Mouse (Mus musculus): Measurements from ENCODE around the gene Dhx9. TPM values are rescaled to one million over a fixed set of nuclear protein-coding genes. Genes with fewer than 3 reads are reported as not detected.
A peak's percentile ranks its signal among the peaks of the same experiment; 100 is the strongest.
"Not testable (repeated sequence)": the region's sequence is repeated elsewhere in the genome, so short reads cannot be mapped to it uniquely, and the experiment has no call there.

Dhx9 gene
- polyA plus RNA-seq, 2 experiments, result 9.8 to 52.5 TPM

- 42% methylated on average over 3 of the region's 3 CpGs for WGBS (ENCODE audit: insufficient replicate concordance)
- H3K36me3 ChIP-seq (replicated peaks; ENCODE audit: control insufficient read depth, insufficient read depth, low read depth), result no peaks in the 10 kb centered on the region
- no peaks in the 10 kb centered on the region for H3K27me3 ChIP-seq (ENCODE audit: control insufficient read depth, insufficient read depth, low read length)
- DNase-seq (ENCODE audit: low read depth in 3 of 3, low spot score in 3 of 3) (no peak), ATAC-seq (ENCODE audit: insufficient read depth) (no peak)
- no peaks in the 10 kb centered on the region for H3K4me1 ChIP-seq (replicated peaks; ENCODE audit: control insufficient read depth in 2 of 2, insufficient read depth in 2 of 2, low read length in 1 of 2)
- TF ChIP-seq CTCF (IDR thresholded peaks at IDR 0.05; ENCODE audit: low read depth) (no peak), EP300 (IDR thresholded peaks at IDR 0.05; ENCODE audit: low read depth) (no peak)
- H3K9ac ChIP-seq (replicated peaks), result no peak overlapping the region
- H3K27ac ChIP-seq, result no peak overlapping the region
- no peaks in the 10 kb centered on the region for H3K9me3 ChIP-seq (ENCODE audit: control insufficient read depth, low read length)
- no peak overlapping the region for H3K4me2 ChIP-seq (ENCODE audit: low read depth)
- no peak overlapping the region for H3K4me3 ChIP-seq (ENCODE audit: insufficient read depth in 1 of 2, low read depth in 2 of 2, low read length in 2 of 2)
These were observed 34.7 kb upstream of the Dhx9 start for GRCm38 (mm10) chr1:153522116-153522515.

- Histone ChIP-seq H3K4me3 (ENCODE audit: insufficient read depth in 1 of 2, low read depth in 2 of 2, low read length in 2 of 2) (no peak overlapping the region), H3K9me3 (ENCODE audit: control insufficient read depth, low read length) (no peaks in the 10 kb centered on the region), H3K4me2 (ENCODE audit: low read depth) (no peak overlapping the region), H3K27ac (no peak overlapping the region), H3K27me3 (ENCODE audit: control insufficient read depth, insufficient read depth, low read length) (no peaks in the 10 kb centered on the region), H3K36me3 (replicated peaks; ENCODE audit: control insufficient read depth, insufficient read depth, low read depth) (no peaks in the 10 kb centered on the region), H3K9ac (replicated peaks) (no peak overlapping the region), H3K4me1 (replicated peaks; ENCODE audit: control insufficient read depth in 2 of 2, insufficient read depth in 2 of 2, low read length in 1 of 2) (no peaks in the 10 kb centered on the region)
- no peak for DNase-seq (ENCODE audit: low read depth in 3 of 3, low spot score in 3 of 3)
- no peak for ATAC-seq (ENCODE audit: insufficient read depth)
- no peak for TF ChIP-seq EP300 (IDR thresholded peaks at IDR 0.05; ENCODE audit: low read depth)
- no peak for TF ChIP-seq CTCF (IDR thresholded peaks at IDR 0.05; ENCODE audit: low read depth)
- 70% methylated on average over 12 of the region's 12 CpGs for WGBS (ENCODE audit: insufficient replicate concordance)
These were observed 27.9 kb upstream of the Dhx9 start for GRCm38 (mm10) chr1:153515368-153515767.

GRCm38 (mm10) chr1:153510330-153511009 lies 23.0 kb upstream of the Dhx9 start:
- no peak for ATAC-seq (ENCODE audit: insufficient read depth)
- DNase-seq (ENCODE audit: low read depth in 3 of 3, low spot score in 3 of 3), result no peak
- Histone ChIP-seq H3K4me3 (ENCODE audit: insufficient read depth in 1 of 2, low read depth in 2 of 2, low read length in 2 of 2) (no peak overlapping the region), H3K9me3 (ENCODE audit: control insufficient read depth, low read length) (no peaks in the 10 kb centered on the region), H3K9ac (replicated peaks) (no peak overlapping the region), H3K36me3 (replicated peaks; ENCODE audit: control insufficient read depth, insufficient read depth, low read depth) (no peaks in the 10 kb centered on the region), H3K27me3 (ENCODE audit: control insufficient read depth, insufficient read depth, low read length) (no peaks in the 10 kb centered on the region), H3K4me2 (ENCODE audit: low read depth) (no peak overlapping the region), H3K27ac (no peak overlapping the region), H3K4me1 (replicated peaks; ENCODE audit: control insufficient read depth in 2 of 2, insufficient read depth in 2 of 2, low read length in 1 of 2) (no peaks in the 10 kb centered on the region)
- WGBS (ENCODE audit: insufficient replicate concordance), result 52% methylated on average over 2 of the region's 2 CpGs
- peak; percentile 42 for TF ChIP-seq CTCF (IDR thresholded peaks at IDR 0.05; ENCODE audit: low read depth)
- no peak for TF ChIP-seq EP300 (IDR thresholded peaks at IDR 0.05; ENCODE audit: low read depth)

- not testable (repeated sequence) for ATAC-seq (ENCODE audit: insufficient read depth)
- WGBS (ENCODE audit: insufficient replicate concordance), result 67% methylated on average over 8 of the region's 8 CpGs
These were observed 22.1 kb upstream of the Dhx9 start for GRCm38 (mm10) chr1:153509569-153509968.

GRCm38 (mm10) chr1:153509012-153509411 lies 21.6 kb upstream of the Dhx9 start:
- no peak overlapping the region for H3K4me3 ChIP-seq (ENCODE audit: insufficient read depth in 1 of 2, low read depth in 2 of 2, low read length in 2 of 2)
- no peak overlapping the region for H3K4me2 ChIP-seq (ENCODE audit: low read depth)
- no peak overlapping the region for H3K27ac ChIP-seq
- H3K27me3 ChIP-seq (ENCODE audit: control insufficient read depth, insufficient read depth, low read length), result no peaks in the 10 kb centered on the region
- no peaks in the 10 kb centered on the region for H3K9me3 ChIP-seq (ENCODE audit: control insufficient read depth, low read length)
- no peak for TF ChIP-seq CTCF (IDR thresholded peaks at IDR 0.05; ENCODE audit: low read depth)
- no peak for TF ChIP-seq EP300 (IDR thresholded peaks at IDR 0.05; ENCODE audit: low read depth)
- H3K36me3 ChIP-seq (replicated peaks; ENCODE audit: control insufficient read depth, insufficient read depth, low read depth), result no peaks in the 10 kb centered on the region
- no peak overlapping the region for H3K9ac ChIP-seq (replicated peaks)
- H3K4me1 ChIP-seq (replicated peaks; ENCODE audit: control insufficient read depth in 2 of 2, insufficient read depth in 2 of 2, low read length in 1 of 2), result no peaks in the 10 kb centered on the region
- no peak for ATAC-seq (ENCODE audit: insufficient read depth)
- WGBS (ENCODE audit: insufficient replicate concordance), result 58% methylated on average over 6 of the region's 6 CpGs
- no peak for DNase-seq (ENCODE audit: low read depth in 3 of 3, low spot score in 3 of 3)

More at GRCm38 (mm10) chr1:153509569-153509968, 22.1 kb upstream of the Dhx9 start:
- not testable (repeated sequence) for H3K4me1 ChIP-seq (replicated peaks; ENCODE audit: control insufficient read depth in 2 of 2, insufficient read depth in 2 of 2, low read length in 1 of 2); H3K9ac ChIP-seq (replicated peaks); H3K4me3 ChIP-seq (ENCODE audit: insufficient read depth in 1 of 2, low read depth in 2 of 2, low read length in 2 of 2); H3K36me3 ChIP-seq (replicated peaks; ENCODE audit: control insufficient read depth, insufficient read depth, low read depth); H3K9me3 ChIP-seq (ENCODE audit: control insufficient read depth, low read length); H3K27ac ChIP-seq; H3K27me3 ChIP-seq (ENCODE audit: control insufficient read depth, insufficient read depth, low read length); H3K4me2 ChIP-seq (ENCODE audit: low read depth); DNase-seq (ENCODE audit: low read depth in 3 of 3, low spot score in 3 of 3)

Measured in liver, embryonic 14.5 days (tissue).